Mouse (Mus musculus): ENCODE data around the gene Shb.

- no peak for TF ChIP-seq CTCF (IDR thresholded peaks at IDR 0.05; ENCODE audit: low read depth)
- no peak for TF ChIP-seq EP300 (IDR thresholded peaks at IDR 0.05; ENCODE audit: low read depth)
Observed at GRCm38 (mm10) chr4:45464123-45464522, 68.1 kb downstream of the Shb start.
